Mouse (Mus musculus): ENCODE data around the gene Ctc1. TPM values are rescaled to one million over a fixed set of nuclear protein-coding genes. Genes with fewer than 3 reads are reported as not detected.
"Not testable (repeated sequence)": the region's sequence is repeated elsewhere in the genome, so short reads cannot be mapped to it uniquely, and the experiment has no call there.

The Ctc1 gene
- total and polyA plus RNA-seq, 3 experiments, result 10.7 to 21.5 (median 15.7) TPM

DNA sequence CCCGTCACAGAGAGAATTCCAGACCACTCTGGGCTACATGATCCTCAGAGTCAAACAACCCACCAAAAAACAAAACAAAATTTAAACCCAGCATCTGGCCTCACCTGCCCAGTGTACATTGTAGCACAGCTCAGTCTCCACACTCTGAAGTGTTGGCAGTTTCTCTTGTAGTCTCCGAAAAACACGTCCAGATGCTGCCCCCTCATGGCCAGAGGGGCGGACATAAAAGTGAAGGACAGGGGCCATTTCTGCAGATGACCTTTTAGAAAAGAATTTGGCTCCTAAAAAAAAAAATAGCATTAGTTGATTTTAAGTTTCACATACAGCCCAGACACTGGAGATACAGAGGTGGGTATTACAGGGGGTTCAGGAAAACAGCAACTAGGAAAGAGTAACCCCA is 12.1 kb upstream of the Ctc1 start:
- 40% methylated on average over 4 of the region's 4 CpGs for WGBS
- no peaks in the 10 kb centered on the region for H3K36me3 ChIP-seq (ENCODE audit: control insufficient read depth, insufficient read depth, low read length)
- TF ChIP-seq EP300 (IDR thresholded peaks at IDR 0.05; ENCODE audit: insufficient read depth, low read depth, low read length), result no peak
- TF ChIP-seq POLR2A (IDR thresholded peaks at IDR 0.05; ENCODE audit: insufficient read depth, low read depth, low read length), result no peak
- peak; percentile 60 for TF ChIP-seq CTCF (IDR thresholded peaks at IDR 0.05)
- no peaks in the 10 kb centered on the region for H3K79me2 ChIP-seq (replicated peaks; ENCODE audit: control insufficient read depth, insufficient read depth, low read length)
- no peak overlapping the region for H3K27ac ChIP-seq
- peaks cover 1% of the 10 kb centered on the region for H3K4me1 ChIP-seq (ENCODE audit: control insufficient read depth, insufficient read depth, low read length)
- peak in 1 of 2 experiments; percentile 40 for DNase-seq
- no peak overlapping the region for H3K9ac ChIP-seq (ENCODE audit: low read depth, low read length)
- intact Hi-C loops (cut with DNase I), result no loop called here
- H3K4me3 ChIP-seq, result no peak overlapping the region
- H3K27me3 ChIP-seq (ENCODE audit: control insufficient read depth, insufficient read depth, low read length), result no peaks in the 10 kb centered on the region

DNA sequence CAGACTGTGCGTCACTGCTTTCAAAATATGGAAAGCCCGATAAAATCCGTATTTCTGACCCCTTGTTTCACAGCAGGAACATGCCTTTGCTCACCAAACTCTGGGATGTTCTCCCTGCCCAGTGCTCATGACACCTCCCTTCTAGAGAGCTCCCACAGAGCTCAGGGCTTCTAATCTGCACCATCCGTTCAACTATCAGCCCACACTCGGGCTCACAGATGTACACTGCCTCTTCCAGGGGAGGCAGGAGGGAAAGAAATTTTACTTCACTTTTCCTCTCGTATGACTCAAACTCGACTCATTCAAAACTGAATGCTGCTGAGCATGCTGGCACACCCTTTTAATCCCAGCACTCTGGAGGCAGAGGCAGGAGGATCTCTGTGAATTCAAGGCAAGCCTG is 10.5 kb upstream of the Ctc1 start:
- Histone ChIP-seq H3K36me3 (ENCODE audit: control insufficient read depth, insufficient read depth, low read length) (no peaks in the 10 kb centered on the region), H3K27me3 (ENCODE audit: control insufficient read depth, insufficient read depth, low read length) (no peaks in the 10 kb centered on the region), H3K79me2 (replicated peaks; ENCODE audit: control insufficient read depth, insufficient read depth, low read length) (no peaks in the 10 kb centered on the region), H3K4me1 (ENCODE audit: control insufficient read depth, insufficient read depth, low read length) (peaks cover 1% of the 10 kb centered on the region), H3K27ac (no peak overlapping the region), H3K9ac (ENCODE audit: low read depth, low read length) (no peak overlapping the region), H3K4me3 (no peak overlapping the region)
- WGBS, result 81% methylated on average over 7 of the region's 7 CpGs
- no peak for TF ChIP-seq CTCF (IDR thresholded peaks at IDR 0.05)
- no peak for DNase-seq
- intact Hi-C loops (cut with DNase I), result no loop called here

DNA sequence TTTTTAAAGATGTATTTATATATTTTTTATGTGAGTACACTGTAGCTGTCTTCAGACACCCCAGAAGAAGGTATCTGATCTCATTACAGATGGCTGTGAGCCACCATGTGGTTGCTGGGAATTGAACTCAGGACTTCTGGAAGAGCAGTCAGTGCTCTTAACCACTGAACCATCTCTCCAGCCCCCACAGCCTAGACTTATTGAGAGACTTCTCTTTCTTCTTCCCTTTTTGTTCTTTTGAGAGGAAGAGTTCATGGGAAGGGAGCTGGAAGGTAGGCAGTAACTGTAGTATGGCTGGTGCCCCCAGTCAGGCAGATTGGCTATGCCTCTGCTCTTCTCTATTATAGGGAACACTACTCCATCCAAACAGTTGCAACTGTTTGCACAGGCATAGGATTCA is 9.1 kb upstream of the Ctc1 start:
- H3K4me3 ChIP-seq; DNase-seq; H3K27me3 ChIP-seq (ENCODE audit: control insufficient read depth, insufficient read depth, low read length); H3K4me1 ChIP-seq (ENCODE audit: control insufficient read depth, insufficient read depth, low read length); H3K27ac ChIP-seq; H3K9ac ChIP-seq (ENCODE audit: low read depth, low read length); H3K36me3 ChIP-seq (ENCODE audit: control insufficient read depth, insufficient read depth, low read length); H3K79me2 ChIP-seq (replicated peaks; ENCODE audit: control insufficient read depth, insufficient read depth, low read length); intact Hi-C loops (cut with DNase I): not testable (repeated sequence)

DNA sequence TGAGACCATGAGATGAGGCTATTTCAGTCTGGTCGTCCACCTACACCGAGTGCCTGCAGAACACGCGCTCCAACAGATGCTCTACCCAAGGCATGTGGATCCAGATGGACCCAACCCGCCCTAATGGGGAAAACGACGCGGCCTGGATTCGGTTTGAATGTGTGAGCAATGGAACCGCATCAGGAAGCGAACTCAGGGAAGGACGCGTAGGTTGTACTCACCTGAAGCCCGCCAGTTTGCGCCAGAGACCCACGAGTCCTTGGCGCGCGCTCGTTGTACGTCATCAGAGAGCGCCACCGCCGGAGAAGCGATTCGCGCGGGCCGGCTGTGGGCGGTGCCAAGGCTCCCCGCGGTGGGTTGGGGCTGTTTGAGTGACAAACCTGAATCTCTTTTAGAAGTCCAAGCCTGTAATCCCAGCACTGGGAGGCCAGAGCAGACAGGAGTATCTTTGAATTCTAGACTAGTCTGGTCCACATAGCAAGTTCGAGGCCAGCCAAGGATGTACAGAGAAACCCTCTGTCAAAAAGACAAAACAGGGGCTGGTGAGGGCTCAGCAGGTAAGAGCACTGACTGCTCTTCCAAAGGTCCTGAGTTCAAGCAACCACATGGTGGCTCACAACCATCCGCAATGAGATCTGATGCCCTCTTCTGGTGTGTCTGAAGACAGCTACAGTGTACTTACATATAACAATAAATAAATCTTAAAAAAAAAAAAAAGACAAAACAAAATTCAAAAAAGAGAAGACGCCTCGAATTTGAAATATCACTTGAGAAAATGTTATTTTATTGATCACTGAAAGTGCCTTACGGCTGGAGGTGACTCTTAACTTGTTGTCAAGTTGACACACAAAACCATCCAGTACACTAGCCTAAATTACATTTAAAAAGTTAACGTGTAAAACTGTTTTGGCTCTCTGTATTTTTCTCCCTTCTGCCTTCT is 7.3 kb upstream of the Ctc1 start, which contains the start of gene Pfas:
TSS of gene Pfas (minus strand) at position 279 of the 940 bp plus-strand sequence.
- H3K4me3 ChIP-seq, result peak within 1 kb of the TSS; percentile 54
- 12% methylated on average over 38 of the region's 38 CpGs for WGBS
- H3K4me1 ChIP-seq (ENCODE audit: control insufficient read depth, insufficient read depth, low read length), result peaks cover 3% of the 10 kb centered on the region
- H3K79me2 ChIP-seq (replicated peaks; ENCODE audit: control insufficient read depth, insufficient read depth, low read length), result no peaks in the 10 kb centered on the region
- peak within 1 kb of the TSS; percentile 64 for H3K9ac ChIP-seq (ENCODE audit: low read depth, low read length)
- no peaks in the 10 kb centered on the region for H3K27me3 ChIP-seq (ENCODE audit: control insufficient read depth, insufficient read depth, low read length)
- TF ChIP-seq EP300 (IDR thresholded peaks at IDR 0.05; ENCODE audit: insufficient read depth, low read depth, low read length), result no peak
- no peaks in the 10 kb centered on the region for H3K36me3 ChIP-seq (ENCODE audit: control insufficient read depth, insufficient read depth, low read length)
- intact Hi-C loops (cut with DNase I), result no loop called here
- peak within 1 kb of the TSS; percentile 44; the same call in 1 of the 2 replicates for H3K27ac ChIP-seq
- peak; percentile 90 to 91 for DNase-seq

DNA sequence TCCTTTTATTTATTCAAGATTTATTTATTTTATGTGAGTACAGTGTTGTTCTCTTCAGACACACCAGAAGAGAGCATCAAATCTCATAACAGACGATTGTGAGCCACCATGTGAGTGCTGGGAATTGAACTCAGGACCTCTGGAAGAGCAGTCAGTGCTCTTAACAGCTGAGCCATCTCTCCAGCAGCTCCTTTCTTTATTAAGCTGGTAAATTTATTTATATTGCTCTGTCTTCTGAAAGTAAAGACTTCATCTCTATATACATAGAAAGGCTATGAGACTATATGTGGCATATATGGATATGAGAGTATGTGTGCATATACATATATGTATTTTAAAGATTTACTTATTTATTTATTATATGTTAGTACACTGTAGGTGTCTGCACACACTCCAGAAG is 6.2 kb upstream of the Ctc1 start:
- TF ChIP-seq POLR2A (IDR thresholded peaks at IDR 0.05; ENCODE audit: insufficient read depth, low read depth, low read length) (no peak), CTCF (IDR thresholded peaks at IDR 0.05) (no peak), EP300 (IDR thresholded peaks at IDR 0.05; ENCODE audit: insufficient read depth, low read depth, low read length) (no peak)
- 89% methylated on average over 1 of the region's 1 CpGs for WGBS
- no peaks in the 10 kb centered on the region for H3K36me3 ChIP-seq (ENCODE audit: control insufficient read depth, insufficient read depth, low read length)
- H3K4me3 ChIP-seq, result no peak overlapping the region
- no peak overlapping the region for H3K27ac ChIP-seq
- H3K79me2 ChIP-seq (replicated peaks; ENCODE audit: control insufficient read depth, insufficient read depth, low read length), result no peaks in the 10 kb centered on the region
- H3K4me1 ChIP-seq (ENCODE audit: control insufficient read depth, insufficient read depth, low read length), result peaks cover 3% of the 10 kb centered on the region
- H3K27me3 ChIP-seq (ENCODE audit: control insufficient read depth, insufficient read depth, low read length), result no peaks in the 10 kb centered on the region
- intact Hi-C loops (cut with DNase I), result no loop called here
- H3K9ac ChIP-seq (ENCODE audit: low read depth, low read length), result no peak overlapping the region
- DNase-seq, result no peak

DNA sequence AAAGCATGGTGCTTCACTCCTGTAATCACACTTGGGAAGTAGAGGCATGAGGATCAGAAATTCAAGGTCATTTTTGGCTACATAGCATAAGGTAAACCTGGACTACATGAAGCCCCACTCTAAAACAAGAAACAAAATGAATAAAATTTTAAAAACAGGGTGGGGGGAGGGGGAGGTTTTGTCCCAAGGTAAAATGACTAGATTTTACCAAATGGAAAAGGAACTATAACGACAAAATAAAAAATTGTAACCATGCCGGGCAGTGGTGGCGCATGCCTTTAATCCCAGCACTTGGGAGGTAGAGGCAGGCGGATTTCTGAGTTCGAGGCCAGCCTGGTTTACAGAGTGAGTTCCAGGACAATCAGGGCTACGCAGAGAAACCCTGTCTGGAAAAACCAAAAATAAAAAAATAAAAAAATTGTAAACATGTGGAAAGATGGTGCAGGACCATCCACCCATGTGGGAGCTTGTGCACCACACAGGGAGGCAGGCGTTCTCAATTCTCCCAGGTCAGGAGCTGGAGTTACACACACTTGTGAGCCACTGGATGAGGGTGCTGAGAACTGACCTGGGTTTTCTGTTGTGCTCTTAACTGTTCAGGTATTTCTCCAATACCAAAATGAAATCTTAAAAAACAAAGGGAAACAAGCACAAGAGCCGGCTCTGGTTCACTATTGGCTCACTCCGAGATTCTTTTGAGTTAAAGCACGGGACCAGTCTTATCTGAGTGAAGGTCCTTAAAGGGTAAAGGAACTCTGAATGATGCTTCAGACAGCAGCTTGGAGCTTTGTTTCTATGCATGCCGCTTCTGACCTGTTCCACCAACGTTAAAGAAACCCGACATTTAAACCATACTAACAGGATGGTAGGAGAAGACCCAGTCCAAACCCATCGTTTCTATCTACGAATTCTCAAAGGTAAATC is 5.0 kb upstream of the Ctc1 start:
- Histone ChIP-seq H3K4me3 (no peak overlapping the region), H3K79me2 (replicated peaks; ENCODE audit: control insufficient read depth, insufficient read depth, low read length) (no peaks in the 10 kb centered on the region), H3K27ac (no peak overlapping the region), H3K36me3 (ENCODE audit: control insufficient read depth, insufficient read depth, low read length) (no peaks in the 10 kb centered on the region), H3K4me1 (ENCODE audit: control insufficient read depth, insufficient read depth, low read length) (peaks cover 3% of the 10 kb centered on the region), H3K9ac (ENCODE audit: low read depth, low read length) (no peak overlapping the region), H3K27me3 (ENCODE audit: control insufficient read depth, insufficient read depth, low read length) (no peaks in the 10 kb centered on the region)
- intact Hi-C loops (cut with DNase I), result no loop called here
- no peak for DNase-seq
- 77% methylated on average over 15 of the region's 15 CpGs for WGBS
- TF ChIP-seq POLR2A (IDR thresholded peaks at IDR 0.05; ENCODE audit: insufficient read depth, low read depth, low read length) (no peak), EP300 (IDR thresholded peaks at IDR 0.05; ENCODE audit: insufficient read depth, low read depth, low read length) (no peak), CTCF (IDR thresholded peaks at IDR 0.05) (no peak)
